Mouse (Mus musculus) C2C12 (cell line): ENCODE results near the gene Tcp10c.
"Not testable (repeated sequence)": the region's sequence is repeated elsewhere in the genome, so short reads cannot be mapped to it uniquely, and the experiment has no call there.

Source experiments
- CEBPB ChIP-seq: IDR thresholded peaks from one replicate; pipeline ENCODE4 v1.6.1; 2011; ENCODE audit warnings: low read depth, mild to moderate bottlenecking, control low read depth, moderate library complexity
- CTCF ChIP-seq: IDR thresholded peaks from one replicate; pipeline ENCODE4 v1.5.1; 2011; ENCODE audit not compliant: control insufficient read depth, insufficient read depth, insufficient read length
- FOSL1 ChIP-seq: IDR thresholded peaks from one replicate; pipeline ENCODE4 v1.8.0; 2011; ENCODE audit warnings: mild to moderate bottlenecking, low read length; ENCODE audit not compliant: poor library complexity, insufficient read depth, severe bottlenecking
- MAX ChIP-seq: IDR thresholded peaks from one replicate; pipeline ENCODE4 v1.6.1; 2011; ENCODE audit warnings: mild to moderate bottlenecking, control low read depth
- MYOD1 ChIP-seq: IDR thresholded peaks from one replicate; pipeline ENCODE4 v1.6.1; 2011; ENCODE audit warnings: low read depth; ENCODE audit not compliant: control insufficient read depth, insufficient read length
- USF1 ChIP-seq: IDR thresholded peaks from one replicate; pipeline ENCODE4 v1.6.1; 2011; ENCODE audit warnings: low read depth, mild to moderate bottlenecking, control low read depth, moderate library complexity

- not testable (repeated sequence) for TF ChIP-seq CTCF, USF1, FOSL1, CEBPB, MAX, MYOD1
Measured at GRCm38 (mm10) chr17:13307852-13308251, 46.5 kb upstream of the Tcp10c start.
